Mouse (Mus musculus) left cerebral cortex, postnatal 10 days (tissue): Measurements from ENCODE around the gene Gm21992. TPM values are rescaled to one million over a fixed set of nuclear protein-coding genes. Genes with fewer than 3 reads are reported as not detected.

Source experiments
- DNase-seq, 2 experiments: peaks; one replicate each; pipeline ENCODE4 v3.0.0; 2021 to 2022; ENCODE audit warnings: low spot score in 2 of 2, mixed read lengths in 1 of 2; ENCODE audit errors: extremely low spot score in 1 of 2
- intact Hi-C: fragments of 180-260 bp; cut with DNase I; formaldehyde crosslinking; loops from one replicate; pipeline ENCODE4 v1.15.1; 2025
- total RNA-seq, 2 experiments: library from RNA; stranded (reverse); gene quantifications; 2 replicates each; pipeline ENCODE4 v1.2.3; 2021

Gene Gm21992
- total RNA-seq, 2 experiments from 2014 or later = 16.0 to 16.2 TPM

- DNase-seq = no peak
- intact Hi-C loops = no loop called here
These were observed 82.2 kb downstream of the Gm21992 start for GRCm38 (mm10) chr19:4729186-4729585.

DNA sequence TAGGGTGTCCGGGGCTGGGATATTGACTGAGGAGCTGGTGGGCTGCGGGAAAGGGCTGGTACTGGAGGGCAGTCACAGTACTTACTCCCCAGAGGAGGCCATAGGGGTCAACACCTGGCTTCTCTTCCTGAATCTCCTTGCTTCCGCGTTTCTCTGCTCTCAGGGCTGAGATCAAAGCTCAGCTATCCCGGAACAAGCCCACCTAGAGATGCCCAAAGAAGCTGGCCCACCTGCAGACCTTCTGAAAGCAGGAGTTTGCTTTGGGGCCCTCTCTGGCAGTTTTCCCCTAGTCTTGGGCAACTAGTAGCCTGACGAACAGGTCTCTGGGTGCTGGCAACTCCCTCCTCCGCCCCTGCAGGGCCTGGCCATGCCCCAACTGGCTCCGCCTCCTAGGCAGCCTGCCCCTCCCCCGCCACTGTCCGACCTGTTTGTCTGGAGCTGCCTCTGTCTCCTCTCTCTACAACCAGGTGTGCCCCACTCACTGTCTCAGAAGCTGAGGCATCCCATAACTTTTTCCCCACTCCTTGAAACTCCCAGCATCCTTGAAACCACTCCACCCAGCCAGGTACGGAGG lies 90.7 kb downstream of the Gm21992 start:
- DNase-seq = peak in 1 of 2 experiments; percentile 20

GRCm38 (mm10) chr19:4720112-4720511 lies 91.3 kb downstream of the Gm21992 start:
- DNase-seq = no peak
- intact Hi-C loops = no loop called here

More for the DNA sequence above, 90.7 kb downstream of the Gm21992 start:
- intact Hi-C loops = no loop called here

DNA sequence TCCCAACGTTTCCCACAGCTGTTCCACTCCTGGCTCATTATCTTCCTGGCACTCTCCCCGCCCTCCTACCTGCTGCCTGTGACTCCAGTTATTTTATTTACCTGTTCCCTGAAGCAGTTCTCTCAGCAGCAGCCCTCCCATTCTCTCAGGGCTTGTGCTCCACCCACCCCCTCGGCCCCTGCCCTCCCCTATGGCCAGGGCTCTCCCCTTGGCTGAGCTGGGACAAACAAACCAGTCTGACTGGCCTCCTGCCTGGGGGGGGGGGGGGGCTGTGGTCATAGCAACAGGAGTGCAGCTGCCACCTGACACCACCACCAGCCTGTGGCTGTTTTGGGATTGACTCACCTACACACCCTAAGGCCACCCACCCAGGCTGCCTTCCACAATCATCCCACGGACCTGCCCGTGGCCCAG lies 92.1 kb downstream of the Gm21992 start:
- intact Hi-C loops = no loop called here
- DNase-seq = no peak

DNA sequence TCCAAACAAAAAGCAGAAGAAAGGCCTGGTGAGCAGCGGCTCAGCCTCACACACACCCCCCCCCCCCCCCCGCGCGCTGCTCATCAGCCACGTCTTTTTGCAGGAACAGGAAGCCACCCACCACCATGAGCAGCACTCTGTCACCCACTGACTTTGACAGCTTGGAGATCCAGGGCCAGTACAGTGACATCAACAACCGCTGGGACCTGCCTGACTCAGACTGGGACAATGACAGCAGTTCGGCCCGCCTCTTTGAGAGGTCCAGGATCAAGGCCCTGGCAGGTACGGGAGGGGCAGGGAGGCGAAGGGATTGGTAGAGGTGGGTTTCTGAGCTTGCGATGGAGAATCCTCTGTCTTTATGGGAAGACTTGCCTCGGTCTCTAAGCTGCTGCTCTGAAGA lies 92.7 kb downstream of the Gm21992 start:
- intact Hi-C loops = no loop called here
- no peak for DNase-seq

DNA sequence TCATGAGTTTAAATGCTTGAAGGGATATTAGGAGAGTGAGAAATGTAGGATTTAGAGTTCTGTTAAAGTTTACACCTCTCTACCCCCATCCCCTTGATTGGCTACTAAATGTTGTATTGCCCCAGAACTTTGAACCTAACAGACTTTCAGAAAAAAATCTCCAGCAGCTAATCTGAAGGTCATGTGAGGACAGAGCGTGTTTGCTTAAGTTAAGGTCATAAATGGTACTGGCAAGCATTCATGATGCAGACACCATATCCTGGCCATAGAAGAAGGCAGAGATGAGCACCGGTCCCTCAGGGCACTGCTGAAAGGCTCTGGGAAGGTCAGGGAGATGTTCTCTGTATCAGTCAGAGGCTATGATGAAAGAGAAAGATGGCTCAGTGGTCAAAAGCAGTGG lies 94.1 kb downstream of the Gm21992 start:
- no peak for DNase-seq
- intact Hi-C loops = no loop called here

DNA sequence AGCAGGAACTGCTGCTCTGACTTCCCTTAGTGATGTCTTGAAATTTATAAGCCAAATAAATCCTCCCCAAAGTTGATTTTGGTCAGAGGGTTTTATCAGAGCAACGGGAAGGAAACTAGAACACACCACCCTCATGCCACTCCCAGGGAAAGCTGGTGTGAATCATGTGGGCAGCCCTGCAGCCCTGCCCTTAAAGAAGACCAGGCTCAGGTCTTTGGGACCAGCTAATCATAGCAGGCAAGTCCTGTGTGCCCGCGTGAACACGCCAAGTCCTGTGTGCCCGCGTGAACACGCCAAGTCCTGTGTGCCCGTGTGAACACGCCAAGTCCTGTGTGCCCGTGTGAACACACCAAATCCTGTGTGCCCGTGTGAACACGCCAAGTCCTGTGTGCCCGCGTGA lies 94.7 kb downstream of the Gm21992 start:
- intact Hi-C loops = no loop called here
- DNase-seq = no peak

DNA sequence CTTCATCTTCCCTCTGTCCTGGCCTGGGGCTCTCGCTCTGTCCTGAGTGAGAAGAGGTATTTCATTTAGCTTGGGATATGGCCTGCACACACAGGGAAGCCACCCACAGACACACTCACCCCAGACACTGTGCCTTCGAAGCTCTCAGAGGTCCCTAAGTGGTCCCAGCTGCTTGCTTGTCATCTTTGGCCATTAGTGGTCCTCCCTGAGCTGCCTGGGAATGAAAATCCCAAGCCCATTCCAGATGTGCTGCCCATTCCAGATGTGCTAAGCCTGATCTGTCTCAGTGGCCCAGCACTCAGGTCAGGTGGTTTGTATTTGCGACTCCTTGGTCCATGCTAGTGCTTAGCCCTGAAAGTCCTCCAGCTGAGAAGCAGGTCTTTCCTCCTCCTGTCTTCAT lies 97.5 kb downstream of the Gm21992 start:
- DNase-seq = no peak
- intact Hi-C loops = loop anchor here (5.0 kb wide), 1 partner anchor 67 kb away; no protein-coding TSS in a partner anchor

GRCm38 (mm10) chr19:4712781-4713526 lies 98.5 kb downstream of the Gm21992 start:
- intact Hi-C loops = loop anchor here (5.0 kb wide), 1 partner anchor 66 kb away; no protein-coding TSS in a partner anchor
- DNase-seq = no peak

GRCm38 (mm10) chr19:4712156-4712780 lies 99.1 kb downstream of the Gm21992 start:
- no peak for DNase-seq

DNA sequence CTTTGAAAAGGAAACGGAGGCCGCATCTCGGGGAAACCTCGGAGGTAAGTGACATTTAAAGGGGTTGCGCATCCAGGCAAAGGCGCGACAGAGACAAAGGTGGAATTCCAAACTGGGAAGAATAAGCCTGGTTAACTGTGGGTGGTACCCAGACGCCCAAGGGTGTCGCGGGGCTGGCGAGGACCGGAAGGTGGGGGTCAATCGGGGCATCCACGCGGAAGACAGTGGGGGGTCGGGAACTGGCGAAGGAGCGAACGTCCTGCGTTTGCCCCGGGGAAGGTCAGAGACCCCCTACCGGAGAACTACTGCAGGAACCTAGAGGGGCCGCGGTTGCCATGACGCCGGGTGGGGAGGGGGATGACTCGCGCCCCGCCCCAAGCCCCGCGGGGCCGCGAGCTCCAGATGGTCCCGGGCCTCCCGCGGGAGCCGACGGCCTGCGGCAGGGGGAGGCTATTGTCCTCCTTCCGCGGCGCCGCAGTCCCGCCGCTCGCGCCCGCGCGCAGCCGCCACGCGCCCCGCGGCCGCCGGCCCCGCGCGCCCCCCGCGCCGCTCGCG lies 99.7 kb downstream of the Gm21992 start:
- intact Hi-C loops = loop anchor here (5.0 kb wide), 1 partner anchor 64 kb away; no protein-coding TSS in a partner anchor
- DNase-seq = peak in 1 of 2 experiments; percentile 67

More at GRCm38 (mm10) chr19:4712156-4712780, 99.1 kb downstream of the Gm21992 start:
- intact Hi-C loops = loop anchor here (5.0 kb wide), 1 partner anchor 65 kb away; no protein-coding TSS in a partner anchor

DNA sequence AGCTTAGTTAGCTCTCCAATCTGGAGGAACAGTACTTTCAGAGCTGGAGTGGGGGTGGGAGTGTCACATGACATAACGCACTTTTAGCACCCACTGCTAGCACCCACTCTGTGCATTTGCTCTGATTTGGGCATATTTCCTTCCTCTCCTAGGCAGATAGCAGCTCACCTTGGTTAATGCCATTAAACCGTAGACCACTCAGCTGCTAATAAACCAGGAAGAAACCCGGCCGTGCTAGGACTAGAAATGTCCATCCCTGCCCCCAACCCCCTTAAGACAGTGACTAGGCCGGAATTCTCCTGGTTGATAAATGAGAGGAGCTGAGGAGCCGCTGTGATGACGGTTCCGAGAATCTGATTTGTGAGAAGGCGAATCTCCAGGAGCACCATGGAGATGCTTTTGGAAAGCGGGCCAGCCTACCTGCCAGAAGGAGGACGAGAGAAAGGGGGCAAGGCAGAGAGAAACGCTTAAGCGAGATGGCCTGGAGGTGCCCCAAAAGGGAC lies 100.3 kb downstream of the Gm21992 start, which contains the start of gene Sptbn2:
Gene Sptbn2, plus strand, starts transcription at position 70 of the 503 bp plus-strand sequence.
- DNase-seq = peak in 1 of 2 experiments; percentile 73
- intact Hi-C loops = loop anchor here (5.0 kb wide), 1 partner anchor 64 kb away; no protein-coding TSS in a partner anchor

DNA sequence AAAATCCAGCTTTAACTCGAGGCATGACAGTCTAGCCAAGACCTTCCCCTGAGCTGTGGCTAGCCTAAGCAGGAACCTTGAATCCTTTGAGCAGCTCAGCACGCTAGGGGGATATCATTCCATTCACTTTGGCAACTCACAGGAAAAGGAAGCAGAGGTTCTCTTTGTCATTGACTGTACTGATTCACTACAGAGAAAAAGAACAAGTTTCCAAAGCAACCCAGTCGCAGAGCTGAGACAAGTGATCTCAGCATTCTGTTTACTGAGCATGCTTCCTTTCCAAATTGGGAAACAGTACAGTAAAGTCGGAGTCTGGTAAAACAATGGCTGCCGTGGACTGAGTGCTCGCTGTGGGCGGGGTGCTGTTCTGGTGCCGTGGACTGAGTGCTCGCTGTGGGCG lies 102.6 kb downstream of the Gm21992 start:
- no peak for DNase-seq
- intact Hi-C loops = no loop called here

DNA sequence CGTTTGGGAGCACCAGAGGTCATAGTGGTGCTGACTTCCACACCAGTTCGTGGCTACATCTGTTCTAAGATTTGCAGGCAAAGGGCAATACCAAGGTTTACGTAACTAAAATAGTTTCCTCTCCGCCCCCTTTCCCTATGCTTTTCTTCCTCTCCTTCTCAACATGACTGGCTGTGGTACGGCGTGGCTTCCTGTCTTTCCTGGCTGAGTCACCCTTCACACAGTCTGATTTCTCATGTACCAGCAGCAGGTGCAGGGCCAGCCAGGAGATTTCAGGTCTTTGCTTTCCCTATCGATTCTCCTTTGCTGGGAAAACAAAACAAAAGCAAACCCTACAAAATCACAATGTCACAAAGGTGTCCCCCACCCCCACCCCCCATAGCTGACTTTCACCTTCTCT lies 110.2 kb downstream of the Gm21992 start:
- DNase-seq = no peak
- intact Hi-C loops = no loop called here

DNA sequence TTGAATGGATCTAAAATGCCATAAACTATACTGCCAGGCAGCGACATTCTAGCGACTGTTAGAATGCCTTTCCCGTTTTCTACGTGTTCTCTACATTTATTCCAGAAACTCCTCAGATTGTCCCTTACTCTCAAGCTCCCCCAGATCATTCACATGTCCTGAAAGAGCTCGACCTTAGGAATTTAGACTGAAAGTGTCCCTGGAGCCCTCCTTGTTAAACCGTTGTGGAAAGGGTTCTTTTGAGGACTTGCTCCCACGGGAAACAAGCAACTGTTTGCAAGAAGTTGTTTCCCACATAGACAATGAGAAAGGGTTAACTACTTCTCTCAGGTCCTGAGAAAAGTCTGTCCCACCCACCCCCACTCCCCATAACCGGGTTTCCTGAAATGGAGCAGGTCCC lies 110.8 kb downstream of the Gm21992 start:
- DNase-seq = no peak
- intact Hi-C loops = no loop called here

DNA sequence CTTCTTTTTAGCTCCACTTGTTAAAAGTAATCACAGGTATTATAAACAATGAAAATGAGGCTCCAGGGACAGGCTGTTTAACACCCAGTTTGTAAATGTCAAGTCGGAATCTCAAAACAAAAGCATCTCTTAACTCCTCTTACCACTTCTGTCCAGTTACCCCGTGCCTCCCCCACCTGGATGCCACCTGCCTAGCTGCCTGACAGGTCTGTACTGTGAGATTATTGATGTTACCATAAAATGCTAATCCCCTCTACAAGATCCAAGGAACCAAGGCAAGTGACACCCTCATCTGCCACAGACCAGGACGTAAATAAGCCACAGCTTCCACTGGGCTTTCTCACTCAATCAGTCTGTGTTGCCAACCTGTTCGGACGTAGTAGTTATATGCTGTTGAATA lies 111.6 kb downstream of the Gm21992 start:
- intact Hi-C loops = loop anchor here (2.0 kb wide), 1 partner anchor 51 kb away; no protein-coding TSS in a partner anchor
- DNase-seq = no peak

DNA sequence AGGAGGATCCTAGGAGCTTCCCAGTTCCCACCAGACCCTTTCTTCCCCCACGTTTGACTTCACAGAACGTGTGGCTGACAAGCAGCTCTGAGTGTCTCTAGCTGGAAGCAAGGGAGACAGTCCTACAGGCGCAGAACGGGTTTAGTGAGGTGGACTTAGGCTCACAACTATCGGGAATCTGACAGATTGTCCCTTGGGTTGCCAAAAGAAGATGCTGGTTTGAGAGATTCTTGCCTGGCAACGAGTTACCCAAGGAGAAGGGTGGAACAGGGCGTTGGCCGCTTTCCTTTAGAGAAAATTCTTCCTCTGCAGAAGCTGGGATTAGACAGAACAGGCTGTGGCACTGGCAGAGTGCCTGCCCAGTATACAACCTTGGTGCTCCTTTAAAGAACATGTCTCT lies 112.6 kb downstream of the Gm21992 start:
- peak; percentile 54 to 60 for DNase-seq
- intact Hi-C loops = loop anchor here (2.0 kb wide), 1 partner anchor 50 kb away; no protein-coding TSS in a partner anchor

- peak; percentile 73 to 91 for DNase-seq
- intact Hi-C loops = loop anchor here (2.0 kb wide), 1 partner anchor 49 kb away; no protein-coding TSS in a partner anchor
These were observed 113.2 kb downstream of the Gm21992 start, which contains the start of gene Gm960 for GRCm38 (mm10) chr19:4698205-4698677. Gene Gm960 (minus strand): TSS chr19:4698668.

DNA sequence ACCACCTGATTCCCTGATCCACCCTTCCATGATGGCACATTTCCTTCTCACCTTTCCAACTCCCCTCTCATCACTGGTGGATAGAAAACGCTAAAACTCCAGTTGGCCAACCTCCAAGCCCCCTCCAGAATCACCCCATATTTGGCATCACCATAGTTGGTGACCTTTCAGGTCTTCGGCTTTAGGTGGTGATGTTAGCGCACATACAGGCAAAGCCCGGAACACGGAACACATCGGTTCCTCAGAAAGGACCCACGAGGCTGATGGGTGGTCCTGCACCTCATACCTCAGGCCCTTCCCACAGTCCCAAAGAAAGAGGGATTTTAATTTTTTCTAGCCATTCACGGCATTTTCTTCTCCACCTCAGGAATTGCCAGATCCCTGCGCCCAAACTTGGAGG lies 113.7 kb downstream of the Gm21992 start:
- DNase-seq = no peak
- intact Hi-C loops = loop anchor here (2.0 kb wide), 1 partner anchor 49 kb away; no protein-coding TSS in a partner anchor
